Mouse (Mus musculus) gastrocnemius, postnatal 14 days (tissue): ENCODE measurements around the gene Yars. TPM values are rescaled to one million over a fixed set of nuclear protein-coding genes. Genes with fewer than 3 reads are reported as not detected.

ENCODE experiments used
- DNase-seq: peaks from one replicate; pipeline ENCODE4 v3.0.0; 2021; ENCODE audit warnings: mixed read lengths
- intact Hi-C: fragments of 180-260 bp; cut with DNase I; formaldehyde crosslinking; loops from one replicate; pipeline ENCODE4 v1.15.1; 2025; ENCODE audit warnings: low total_unique reads
- total RNA-seq, 2 experiments: library from RNA; stranded (reverse); gene quantifications; 2 replicates each; pipeline ENCODE4 v1.2.3; 2021

Gene Yars
- total RNA-seq, 2 experiments from 2014 or later: 38.6 to 38.9 TPM

GRCm38 (mm10) chr4:129244802-129245201 is 55.2 kb downstream of the Yars start:
- no peak for DNase-seq
- intact Hi-C loops: no loop called here

GRCm38 (mm10) chr4:129246360-129247301 is 57.1 kb downstream of the Yars start:
- intact Hi-C loops: no loop called here

GRCm38 (mm10) chr4:129247381-129248242 is 58.1 kb downstream of the Yars start:
- intact Hi-C loops: no loop called here
- DNase-seq: no peak

More at GRCm38 (mm10) chr4:129246360-129247301, 57.1 kb downstream of the Yars start:
- DNase-seq: no peak

- DNase-seq: no peak
- intact Hi-C loops: no loop called here
These were observed 58.7 kb downstream of the Yars start for GRCm38 (mm10) chr4:129248243-129248767.

GRCm38 (mm10) chr4:129249288-129249687 is 59.7 kb downstream of the Yars start:
- DNase-seq: no peak
- intact Hi-C loops: no loop called here

- intact Hi-C loops: no loop called here
- no peak for DNase-seq
These were observed 61.4 kb downstream of the Yars start for GRCm38 (mm10) chr4:129250759-129251481.

- DNase-seq: no peak
- intact Hi-C loops: no loop called here
These were observed 62.0 kb downstream of the Yars start for GRCm38 (mm10) chr4:129251482-129252125.

- no peak for DNase-seq
- intact Hi-C loops: no loop called here
These were observed 62.9 kb downstream of the Yars start for GRCm38 (mm10) chr4:129252492-129252891.

- intact Hi-C loops: no loop called here
- DNase-seq: no peak
These were observed 65.0 kb downstream of the Yars start for GRCm38 (mm10) chr4:129254571-129254970.

GRCm38 (mm10) chr4:129256450-129257380 is 67.2 kb downstream of the Yars start:
- DNase-seq: peak; percentile 35
- intact Hi-C loops: no loop called here

GRCm38 (mm10) chr4:129259101-129259500 is 69.5 kb downstream of the Yars start:
- intact Hi-C loops: no loop called here
- DNase-seq: no peak

- DNase-seq: peak; percentile 43
These were observed 71.1 kb downstream of the Yars start for GRCm38 (mm10) chr4:129260678-129261077.

GRCm38 (mm10) chr4:129261196-129261595 is 71.6 kb downstream of the Yars start, which contains the start of gene C77080:
TSS of gene C77080 (minus strand) at chr4:129261404.
- no peak for DNase-seq
- intact Hi-C loops: no loop called here

More at GRCm38 (mm10) chr4:129260678-129261077, 71.1 kb downstream of the Yars start:
- intact Hi-C loops: no loop called here

GRCm38 (mm10) chr4:129263225-129264021 is 73.9 kb downstream of the Yars start:
- peak; percentile 53 for DNase-seq
- intact Hi-C loops: no loop called here

GRCm38 (mm10) chr4:129266191-129266590 is 76.6 kb downstream of the Yars start:
- no peak for DNase-seq
- intact Hi-C loops: no loop called here

- intact Hi-C loops: loop anchor here (1.0 kb wide), 1 partner anchor 68 kb away; no protein-coding TSS in a partner anchor
- DNase-seq: no peak
These were observed 77.3 kb downstream of the Yars start for GRCm38 (mm10) chr4:129266821-129267220.

GRCm38 (mm10) chr4:129268698-129269097 is 79.1 kb downstream of the Yars start:
- no peak for DNase-seq
- intact Hi-C loops: no loop called here
